Mouse (Mus musculus) layer of hippocampus, postnatal 14 days (tissue): ENCODE measurements around the gene Drd2. TPM values are rescaled to one million over a fixed set of nuclear protein-coding genes. Genes with fewer than 3 reads are reported as not detected.

Experiments used
- DNase-seq, 2 experiments: peaks; one replicate each; pipeline ENCODE4 v3.0.0; 2021 to 2022; ENCODE audit warnings: low spot score in 2 of 2, mixed read lengths in 1 of 2
- long read RNA-seq, 2 experiments: library from polyadenylated mRNA; stranded (forward); transcript quantifications; one replicate each; pipeline ENCODE4 v2.0.0; 2021
- total RNA-seq, 2 experiments: library from RNA; stranded (reverse); gene quantifications; 2 replicates each; pipeline ENCODE4 v1.2.3; 2021

The Drd2 gene
- total RNA-seq, result 1 to 10 TPM; 2.6 to 3.4 TPM
- long read RNA-seq, experiment 1, partial matches to known transcripts, result 1 of 1 reads
- long read RNA-seq, experiment 1, other reads (novel, unspliced or antisense), result 0 of 1 reads
- long read RNA-seq, experiment 2, partial matches to known transcripts, result 1 of 4 reads
- long read RNA-seq, experiment 2, other reads (novel, unspliced or antisense), result 2 of 4 reads

GRCm38 (mm10) chr9:49340136-49341043 lies at the start of gene Drd2:
Drd2 (plus strand) TSS chr9:49340627.
- DNase-seq, result no peak

- DNase-seq, result no peak
Observed at GRCm38 (mm10) chr9:49295101-49295500, 45.3 kb upstream of the Drd2 start.

- DNase-seq, result no peak
Observed at GRCm38 (mm10) chr9:49307576-49307975, 32.9 kb upstream of the Drd2 start.

GRCm38 (mm10) chr9:49310821-49311220 lies 29.6 kb upstream of the Drd2 start:
- DNase-seq, result no peak

- DNase-seq, result no peak
Observed at GRCm38 (mm10) chr9:49318638-49319037, 21.8 kb upstream of the Drd2 start.

- DNase-seq, result no peak
Observed at GRCm38 (mm10) chr9:49341044-49341365, 578 bp downstream of the Drd2 start.

GRCm38 (mm10) chr9:49365763-49366162 lies 25.3 kb downstream of the Drd2 start:
- DNase-seq, result no peak

GRCm38 (mm10) chr9:49373946-49374345 lies 33.5 kb downstream of the Drd2 start:
- DNase-seq, result no peak

- no peak for DNase-seq
Observed at GRCm38 (mm10) chr9:49379962-49380361, 39.5 kb downstream of the Drd2 start.

GRCm38 (mm10) chr9:49384041-49384440 lies 43.6 kb downstream of the Drd2 start:
- DNase-seq, result no peak

GRCm38 (mm10) chr9:49384855-49385254 lies 44.4 kb downstream of the Drd2 start:
- DNase-seq, result no peak

- no peak for DNase-seq
Observed at GRCm38 (mm10) chr9:49385301-49385700, 44.9 kb downstream of the Drd2 start.

- no peak for DNase-seq
Observed at GRCm38 (mm10) chr9:49386119-49386518, 45.7 kb downstream of the Drd2 start.

- no peak for DNase-seq
Observed at GRCm38 (mm10) chr9:49392242-49392641, 51.8 kb downstream of the Drd2 start.

GRCm38 (mm10) chr9:49396006-49396405 lies 55.6 kb downstream of the Drd2 start:
- no peak for DNase-seq

GRCm38 (mm10) chr9:49403711-49404110 lies 63.3 kb downstream of the Drd2 start:
- no peak for DNase-seq

- DNase-seq, result no peak
Observed at GRCm38 (mm10) chr9:49407028-49407427, 66.6 kb downstream of the Drd2 start.

GRCm38 (mm10) chr9:49410621-49411020 lies 70.2 kb downstream of the Drd2 start:
- no peak for DNase-seq

GRCm38 (mm10) chr9:49423866-49424265 lies 83.4 kb downstream of the Drd2 start:
- DNase-seq, result no peak

- no peak for DNase-seq
Observed at GRCm38 (mm10) chr9:49425585-49425984, 85.2 kb downstream of the Drd2 start.

GRCm38 (mm10) chr9:49426921-49427320 lies 86.5 kb downstream of the Drd2 start, which contains the start of gene Ankk1:
Ankk1 (minus strand) TSS chr9:49427021.
- DNase-seq, result no peak

- DNase-seq, result no peak
Observed at GRCm38 (mm10) chr9:49427478-49427877, 87.1 kb downstream of the Drd2 start.

- peak in 1 of 2 experiments; percentile 54 for DNase-seq
Observed at GRCm38 (mm10) chr9:49442621-49443020, 102.2 kb downstream of the Drd2 start.
